Comparison of ENCODE assay signal across 8 mouse cellular contexts in genomic region chr17:43458598-43458997, GRCm38 (mm10). TPM values are rescaled to one million over a fixed set of nuclear protein-coding genes. Genes with fewer than 3 reads are reported as not detected.
DNase-seq lines count a peak whose midpoint lies in the region; ATAC-seq lines count a peak whose summit lies in the region.

No protein-coding gene starts in this region.

- no peak overlapping the region for H3K9ac ChIP-seq in liver, embryonic 12.5 days
- H3K9ac ChIP-seq in limb, embryonic 13.5 days, result no peak overlapping the region
- H3K9ac ChIP-seq in neural tube, embryonic 13.5 days, result no peak overlapping the region

- no peaks in the 10 kb centered on the region for H3K27me3 ChIP-seq in liver, embryonic 12.5 days (replicated peaks)
- no peaks in the 10 kb centered on the region for H3K27me3 ChIP-seq in limb, embryonic 13.5 days
- no peaks in the 10 kb centered on the region for H3K27me3 ChIP-seq in neural tube, embryonic 13.5 days

- H3K9me3 ChIP-seq in liver, embryonic 12.5 days (replicated peaks), result no peaks in the 10 kb centered on the region
- no peaks in the 10 kb centered on the region for H3K9me3 ChIP-seq in limb, embryonic 13.5 days
- no peaks in the 10 kb centered on the region for H3K9me3 ChIP-seq in neural tube, embryonic 13.5 days

- H3K36me3 ChIP-seq in liver, embryonic 12.5 days, result no peaks in the 10 kb centered on the region
- H3K36me3 ChIP-seq in limb, embryonic 13.5 days, result no peaks in the 10 kb centered on the region
- H3K36me3 ChIP-seq in neural tube, embryonic 13.5 days, result no peaks in the 10 kb centered on the region

- DNase-seq in liver, result peak; percentile 72
- DNase-seq in embryo, embryonic 10.5 days (ENCODE audit: low spot score), result peak; percentile 89
- peak; percentile 53 to 70 for DNase-seq in gastrocnemius, postnatal 36 days
- DNase-seq in kidney, adult 8-10 months, result peak; percentile 58 to 87
- peak; percentile 40 for DNase-seq in testis, postnatal 14 days (ENCODE audit: low spot score)

- H3K4me2 ChIP-seq in liver, embryonic 12.5 days, result no peak overlapping the region
- H3K4me2 ChIP-seq in limb, embryonic 13.5 days (replicated peaks), result no peak overlapping the region; the same call in 1 of the 2 replicates
- H3K4me2 ChIP-seq in neural tube, embryonic 13.5 days, result no peak overlapping the region

- no peak for ATAC-seq in liver, embryonic 12.5 days
- peak; percentile 46; the same call in 1 of the 2 replicates for ATAC-seq in limb, embryonic 13.5 days (ENCODE audit: low FRiP score, low read depth)
- 0 out of 2 replicates have a peak, but pooled peaks have one; percentile 28 for ATAC-seq in neural tube, embryonic 13.5 days (ENCODE audit: low read depth)

- H3K27ac ChIP-seq in liver, embryonic 12.5 days, result no peak overlapping the region
- H3K27ac ChIP-seq in limb, embryonic 13.5 days, result no peak overlapping the region
- H3K27ac ChIP-seq in neural tube, embryonic 13.5 days (replicated peaks), result no peak overlapping the region

- intact Hi-C loops in gastrocnemius, postnatal 36 days (cut with DNase I), result loop anchor here (5.0 kb wide), 1 partner anchor 131 kb away; no protein-coding TSS in a partner anchor

- no peak overlapping the region for H3K4me3 ChIP-seq in liver, embryonic 12.5 days
- H3K4me3 ChIP-seq in limb, embryonic 13.5 days, result no peak overlapping the region
- H3K4me3 ChIP-seq in neural tube, embryonic 13.5 days, result no peak overlapping the region

- WGBS in liver, embryonic 12.5 days (ENCODE audit: insufficient replicate concordance), result 19% methylated on average over 9 of the region's 9 CpGs
- WGBS in limb, embryonic 13.5 days, result 11% methylated on average over 9 of the region's 9 CpGs
- 18% methylated on average over 9 of the region's 9 CpGs for WGBS in neural tube, embryonic 13.5 days

- H3K4me1 ChIP-seq in liver, embryonic 12.5 days, result no peaks in the 10 kb centered on the region; the same call in 1 of the 2 replicates
- peaks cover 13% of the 10 kb centered on the region for H3K4me1 ChIP-seq in limb, embryonic 13.5 days
- H3K4me1 ChIP-seq in neural tube, embryonic 13.5 days (replicated peaks), result peaks cover 13% of the 10 kb centered on the region

RNA-seq across cellular contexts. Expression of gene Mep1a, which starts 44.0 kb away (rescaled TPM):
- not detected in 2 replicates for polyA plus RNA-seq in liver, embryonic 12.5 days (2016; fragmentation: Nextera tagmentation; extraction: Ambion mirVana)
- total RNA-seq in gastrocnemius, postnatal 36 days (2021), result not detected
- not detected in 2 replicates for polyA plus RNA-seq in limb, embryonic 13.5 days (2015; fragmentation: Nextera tagmentation; extraction: Ambion mirVana)
- not detected in 2 replicates for polyA plus RNA-seq in neural tube, embryonic 13.5 days (2015; fragmentation: Nextera tagmentation; extraction: Ambion mirVana)
